23 mouse cellular contexts compared by ENCODE assay signal in genomic region chr12:105420476-105420875, GRCm38 (mm10). TPM values are rescaled to one million over a fixed set of nuclear protein-coding genes. Genes with fewer than 3 reads are reported as not detected.
DNase-seq lines count a peak whose midpoint lies in the region; ATAC-seq lines count a peak whose summit lies in the region.
"Had no signal": no experiment of that assay in that cellular context is flagged by ENCODE, and none has a peak within 500 bp of the region (broad histone marks: within the 10 kb centered on the region; RNA-seq: fewer than 3 reads in every experiment).

No protein-coding gene starts in this region.

- no peaks in the 10 kb centered on the region for H3K9me3 ChIP-seq in embryonic facial prominence, embryonic 11.5 days (replicated peaks; ENCODE audit: control insufficient read depth, low read length)
- H3K9me3 ChIP-seq: forebrain, embryonic 12.5 days; hindbrain, embryonic 10.5 days; intestine, embryonic 15.5 days; neural tube, embryonic 12.5 days had no signal

- WGBS in embryonic facial prominence, embryonic 11.5 days = 33% methylated on average over 6 of the region's 6 CpGs

- no peak overlapping the region for H3K27ac ChIP-seq in embryonic facial prominence, embryonic 11.5 days (replicated peaks; ENCODE audit: low read depth, low read length)
- H3K27ac ChIP-seq: forebrain, embryonic 12.5 days; hindbrain, embryonic 10.5 days; intestine, embryonic 15.5 days; layer of hippocampus, adult 2 months; neural tube, embryonic 12.5 days had no signal

- H3K36me3 ChIP-seq in embryonic facial prominence, embryonic 11.5 days (replicated peaks; ENCODE audit: control insufficient read depth, insufficient read depth, low read depth, low read length) = no peaks in the 10 kb centered on the region
- H3K36me3 ChIP-seq: forebrain, embryonic 12.5 days; hindbrain, embryonic 10.5 days; intestine, embryonic 15.5 days; neural tube, embryonic 12.5 days had no signal

- no peak overlapping the region for H3K9ac ChIP-seq in embryonic facial prominence, embryonic 11.5 days (replicated peaks; ENCODE audit: low read length)
- H3K9ac ChIP-seq: forebrain, embryonic 12.5 days; intestine, embryonic 15.5 days; neural tube, embryonic 12.5 days had no signal

- H3K4me1 ChIP-seq in embryonic facial prominence, embryonic 11.5 days (ENCODE audit: control insufficient read depth, insufficient read depth, low read length) = no peaks in the 10 kb centered on the region
- H3K4me1 ChIP-seq: forebrain, embryonic 12.5 days; intestine, embryonic 15.5 days; neural tube, embryonic 12.5 days had no signal

- no peak overlapping the region for H3K4me2 ChIP-seq in embryonic facial prominence, embryonic 11.5 days (ENCODE audit: low read depth, low read length)
- H3K4me2 ChIP-seq: forebrain, embryonic 12.5 days; intestine, embryonic 15.5 days; neural tube, embryonic 12.5 days had no signal

- peak; percentile 15 for DNase-seq in embryo, embryonic 10 days (ENCODE audit: low spot score)
- no peak for DNase-seq in embryo, embryonic 9.5 days (ENCODE audit: extremely low spot score)
- peak; percentile 30 for DNase-seq in ES-CJ7 (ENCODE audit: low read depth, low spot score)
- peak; percentile 14 for DNase-seq in MN1 (ENCODE audit: low spot score)
- peak; percentile 10 for DNase-seq in embryonic facial prominence, embryonic 11.5 days (ENCODE audit: low spot score)
- no peak for DNase-seq in ovary, postnatal 36 days (ENCODE audit: low spot score)
- DNase-seq in frontal cortex, adult 2 months (ENCODE audit: extremely low spot score in 1 of 2, low spot score in 1 of 2) = no peak
- DNase-seq: cerebellum, adult 9-10 months; kidney, adult 9 months; lung, postnatal 4 days; midbrain, embryonic 14.5 days; retina, postnatal 1 day; right cerebral cortex, postnatal 25 days; spleen, adult 18-20 months; thymus, postnatal 14 days had no signal

- ATAC-seq in embryonic facial prominence, embryonic 11.5 days (replicated peaks; ENCODE audit: insufficient number of reproducible peaks, low FRiP score, low TSS enrichment, low read depth) = no peak
- ATAC-seq: hindbrain, embryonic 16.5 days; intestine, embryonic 15.5 days had no signal

- no peaks in the 10 kb centered on the region for H3K27me3 ChIP-seq in embryonic facial prominence, embryonic 11.5 days (ENCODE audit: control insufficient read depth, insufficient read depth, low read length)
- H3K27me3 ChIP-seq: forebrain, embryonic 12.5 days; intestine, embryonic 15.5 days; neural tube, embryonic 12.5 days had no signal

- H3K4me3 ChIP-seq in embryonic facial prominence, embryonic 11.5 days (ENCODE audit: low read depth, low read length) = no peak overlapping the region
- H3K4me3 ChIP-seq: erythroblast, embryonic 14.5 days; forebrain, embryonic 12.5 days; hindbrain, embryonic 10.5 days; intestine, embryonic 15.5 days; layer of hippocampus, adult 2 months; neural tube, embryonic 12.5 days had no signal

RNA-seq across cellular contexts. Expression of gene D430019H16Rik, which starts 33.2 kb away (rescaled TPM):
- polyA plus RNA-seq in embryonic facial prominence, embryonic 11.5 days (2014; fragmentation: Nextera tagmentation; extraction: Ambion mirVana) = 6.0 and 6.1 TPM in 2 replicates
- 66.2 and 79.3 TPM in 2 replicates for polyA plus RNA-seq in frontal cortex, adult 2 months (2012; rRNA removed)
- polyA plus RNA-seq: C2C12; erythroblast, embryonic 14.5 days had no signal

Comparison
In these comparisons a context has a peak if more than half of its experiments do, and no peak if none do; other contexts are left out.
1. DNase-seq: peak in embryo, embryonic 10 days (single experiment), ES-CJ7 (single experiment), MN1 (single experiment) and embryonic facial prominence, embryonic 11.5 days (single experiment); none in embryo, embryonic 9.5 days (single experiment), ovary, postnatal 36 days (single experiment) and frontal cortex, adult 2 months (0 of 2).